Mouse (Mus musculus) olfactory bulb, adult 2 months (tissue): ENCODE results near the gene Klrg2. TPM values are rescaled to one million over a fixed set of nuclear protein-coding genes. Genes with fewer than 3 reads are reported as not detected.

ENCODE experiments used
- H3K27ac ChIP-seq: fragments of 200-500 bp; 2 replicates; pipeline ENCODE4 v1.5.1; 2012; ENCODE audit warnings: low read depth, low read length; ENCODE audit not compliant: insufficient read depth
- H3K4me1 ChIP-seq: fragments of 200-500 bp; 2 replicates; pipeline ENCODE4 v1.6.1; 2012; ENCODE audit warnings: low read length; ENCODE audit not compliant: control insufficient read depth, insufficient read depth
- H3K4me3 ChIP-seq: fragments of 200-500 bp; 2 replicates; pipeline ENCODE4 v1.5.1; 2012; ENCODE audit warnings: mild to moderate bottlenecking, low read depth, low read length, moderate library complexity; ENCODE audit not compliant: insufficient read depth
- CTCF ChIP-seq: fragments of 200-500 bp; IDR thresholded peaks from 2 replicates; pipeline ENCODE4 v1.5.1; 2012; ENCODE audit warnings: low read depth, mild to moderate bottlenecking, low read length, moderate library complexity; ENCODE audit not compliant: insufficient read depth
- POLR2A ChIP-seq: fragments of 200-500 bp; IDR thresholded peaks from 2 replicates; pipeline ENCODE4 v1.6.1; 2012; ENCODE audit warnings: mild to moderate bottlenecking, low read depth, low read length, moderate library complexity; ENCODE audit not compliant: insufficient read depth
- WGBS: fragments of 180-500 bp; shearing (Covaris S2); methylation state at CpG from one replicate; pipeline ENCODE4 v1.1.7; 2018; 5-methylcytosine and 5-hydroxymethylcytosine counted together
- polyA plus RNA-seq: library from polyadenylated mRNA; stranded (reverse); fragments of >200 nt; gene quantifications from 2 replicates; pipeline ENCODE4 v1.2.4, GENCODE M21; 2012; ENCODE audit warnings: low replicate concordance; ENCODE audit not compliant: missing spikeins, insufficient read depth, insufficient read length

Klrg2 gene
- polyA plus RNA-seq, 1 experiment = not detected

GRCm38 (mm10) chr6:38622406-38622805, 14.6 kb downstream of the Klrg2 start:
- Histone ChIP-seq H3K4me3 (no peak overlapping the region), H3K4me1 (no peaks in the 10 kb centered on the region), H3K27ac (no peak overlapping the region)
- WGBS = 58% methylated on average over 1 of the region's 1 CpGs
- TF ChIP-seq CTCF (no peak), POLR2A (no peak)

- Histone ChIP-seq H3K4me1 (no peaks in the 10 kb centered on the region), H3K4me3 (no peak overlapping the region), H3K27ac (no peak overlapping the region)
- TF ChIP-seq POLR2A (no peak), CTCF (no peak)
- WGBS = 78% methylated on average over 2 of the region's 2 CpGs
These were observed 27.1 kb downstream of the Klrg2 start for GRCm38 (mm10) chr6:38609892-38610291.

GRCm38 (mm10) chr6:38597481-38597880, 39.6 kb downstream of the Klrg2 start:
- no peak overlapping the region for H3K4me3 ChIP-seq
- 91% methylated on average over 4 of the region's 4 CpGs for WGBS
- no peak overlapping the region for H3K27ac ChIP-seq
- H3K4me1 ChIP-seq = no peaks in the 10 kb centered on the region
- no peak for TF ChIP-seq CTCF
- no peak for TF ChIP-seq POLR2A

- WGBS = 80% methylated on average over 3 of the region's 3 CpGs
- Histone ChIP-seq H3K4me3 (no peak overlapping the region), H3K27ac (no peak overlapping the region), H3K4me1 (no peaks in the 10 kb centered on the region)
- TF ChIP-seq POLR2A (no peak), CTCF (no peak)
These were observed 55.3 kb downstream of the Klrg2 start for GRCm38 (mm10) chr6:38581711-38582110.

- Histone ChIP-seq H3K4me1 (no peaks in the 10 kb centered on the region), H3K27ac (no peak overlapping the region), H3K4me3 (no peak overlapping the region)
- TF ChIP-seq POLR2A (no peak), CTCF (no peak)
- 88% methylated on average over 3 of the region's 3 CpGs for WGBS
These were observed 56.8 kb downstream of the Klrg2 start for GRCm38 (mm10) chr6:38580112-38580857.

GRCm38 (mm10) chr6:38576096-38576495, 60.9 kb downstream of the Klrg2 start:
- H3K4me3 ChIP-seq = no peak overlapping the region
- no peaks in the 10 kb centered on the region for H3K4me1 ChIP-seq
- H3K27ac ChIP-seq = no peak overlapping the region
- WGBS = 81% methylated on average over 2 of the region's 2 CpGs
- no peak for TF ChIP-seq CTCF
- no peak for TF ChIP-seq POLR2A

Other genes starting within 250 kb of the Klrg2 start
- gene Ubn2, start 203.3 kb downstream of the Klrg2 start, polyA plus RNA-seq = not detected in 2 replicates
- gene Fmc1, start 103.7 kb downstream of the Klrg2 start, polyA plus RNA-seq = not detected in 2 replicates
- gene Luc7l2, start 85.9 kb downstream of the Klrg2 start, polyA plus RNA-seq = 128 TPM in 1 of 2 replicates, not detected in the other
- not detected in 2 replicates for gene Clec2l, start 25.8 kb upstream of the Klrg2 start, polyA plus RNA-seq
- gene Tbxas1, start 238.2 kb upstream of the Klrg2 start, polyA plus RNA-seq = not detected in 2 replicates
- not detected in 2 replicates for gene Hipk2, start 238.9 kb upstream of the Klrg2 start, polyA plus RNA-seq